Mouse (Mus musculus) bone marrow macrophage, adult 2 months (primary cell): Measurements from ENCODE around the gene Kcnk10. TPM values are rescaled to one million over a fixed set of nuclear protein-coding genes. Genes with fewer than 3 reads are reported as not detected.
A peak's percentile ranks its signal among the peaks of the same experiment; 100 is the strongest.

ENCODE experiments used
- H3K27ac ChIP-seq: 2 replicates; pipeline ENCODE4 v1.5.1; 2012; ENCODE audit warnings: low read depth, low read length; ENCODE audit not compliant: insufficient read depth
- H3K4me1 ChIP-seq: 2 replicates; pipeline ENCODE4 v1.6.1; 2012; ENCODE audit warnings: low read length; ENCODE audit not compliant: control insufficient read depth, insufficient read depth
- H3K4me3 ChIP-seq: 2 replicates; pipeline ENCODE4 v1.5.1; 2012; ENCODE audit warnings: mild to moderate bottlenecking, low read length, moderate library complexity; ENCODE audit not compliant: insufficient read depth
- CTCF ChIP-seq: IDR thresholded peaks from 2 replicates; pipeline ENCODE4 v1.5.1; 2012; ENCODE audit warnings: low read depth, mild to moderate bottlenecking, low read length, moderate library complexity
- POLR2A ChIP-seq: IDR thresholded peaks from 2 replicates; pipeline ENCODE4 v1.6.1; 2012; ENCODE audit warnings: mild to moderate bottlenecking, low read depth, low read length, borderline replicate concordance
- polyA plus RNA-seq: library from polyadenylated mRNA; stranded (reverse); fragments of >200 nt; gene quantifications from 2 replicates; pipeline ENCODE4 v1.2.4, GENCODE M21; 2012; ENCODE audit not compliant: missing spikeins, insufficient read depth, insufficient read length

The Kcnk10 gene
- polyA plus RNA-seq, 1 experiment: not detected

GRCm38 (mm10) chr12:98467793-98468192 lies 110.3 kb downstream of the Kcnk10 start:
- TF ChIP-seq CTCF: no peak
- no peak overlapping the region for H3K4me3 ChIP-seq
- H3K4me1 ChIP-seq: no peaks in the 10 kb centered on the region
- H3K27ac ChIP-seq: no peak overlapping the region

- H3K27ac ChIP-seq: no peak overlapping the region
- no peak overlapping the region for H3K4me3 ChIP-seq
- TF ChIP-seq POLR2A (no peak), CTCF (peak; percentile 70; the same call in 1 of the 2 replicates)
- no peaks in the 10 kb centered on the region for H3K4me1 ChIP-seq
These were observed 118.2 kb downstream of the Kcnk10 start for GRCm38 (mm10) chr12:98459889-98460288.

GRCm38 (mm10) chr12:98458944-98459343 lies 119.2 kb downstream of the Kcnk10 start:
- no peaks in the 10 kb centered on the region for H3K4me1 ChIP-seq
- no peak overlapping the region for H3K4me3 ChIP-seq
- TF ChIP-seq POLR2A (no peak), CTCF (no peak)
- no peak overlapping the region for H3K27ac ChIP-seq

- TF ChIP-seq POLR2A (no peak), CTCF (no peak)
- no peak overlapping the region for H3K4me3 ChIP-seq
- no peak overlapping the region for H3K27ac ChIP-seq
- no peaks in the 10 kb centered on the region for H3K4me1 ChIP-seq
These were observed 119.6 kb downstream of the Kcnk10 start for GRCm38 (mm10) chr12:98458516-98458915.

GRCm38 (mm10) chr12:98453161-98453560 lies 124.9 kb downstream of the Kcnk10 start:
- no peak for TF ChIP-seq CTCF
- Histone ChIP-seq H3K4me1 (no peaks in the 10 kb centered on the region), H3K27ac (no peak overlapping the region), H3K4me3 (no peak overlapping the region)

GRCm38 (mm10) chr12:98452646-98453045 lies 125.5 kb downstream of the Kcnk10 start:
- Histone ChIP-seq H3K4me1 (no peaks in the 10 kb centered on the region), H3K27ac (no peak overlapping the region), H3K4me3 (no peak overlapping the region)
- TF ChIP-seq POLR2A: no peak
- no peak for TF ChIP-seq CTCF

GRCm38 (mm10) chr12:98445637-98446036 lies 132.5 kb downstream of the Kcnk10 start:
- no peak overlapping the region for H3K27ac ChIP-seq

GRCm38 (mm10) chr12:98444860-98445259 lies 133.2 kb downstream of the Kcnk10 start:
- no peak for TF ChIP-seq POLR2A
- no peak for TF ChIP-seq CTCF
- Histone ChIP-seq H3K27ac (no peak overlapping the region), H3K4me1 (no peaks in the 10 kb centered on the region), H3K4me3 (no peak overlapping the region)

More at GRCm38 (mm10) chr12:98445637-98446036, 132.5 kb downstream of the Kcnk10 start:
- Histone ChIP-seq H3K4me3 (no peak overlapping the region), H3K4me1 (no peaks in the 10 kb centered on the region)
- TF ChIP-seq CTCF: no peak
- no peak for TF ChIP-seq POLR2A

- no peak for TF ChIP-seq CTCF
- no peak for TF ChIP-seq POLR2A
- no peak overlapping the region for H3K27ac ChIP-seq
- no peaks in the 10 kb centered on the region for H3K4me1 ChIP-seq
- H3K4me3 ChIP-seq: no peak overlapping the region
These were observed 134.4 kb downstream of the Kcnk10 start for GRCm38 (mm10) chr12:98443754-98444153.

GRCm38 (mm10) chr12:98438080-98438479 lies 140.0 kb downstream of the Kcnk10 start:
- Histone ChIP-seq H3K27ac (no peak overlapping the region), H3K4me3 (no peak overlapping the region), H3K4me1 (no peaks in the 10 kb centered on the region)
- no peak for TF ChIP-seq CTCF
- no peak for TF ChIP-seq POLR2A

- no peak overlapping the region for H3K27ac ChIP-seq
- H3K4me1 ChIP-seq: no peaks in the 10 kb centered on the region
- no peak overlapping the region for H3K4me3 ChIP-seq
- TF ChIP-seq CTCF (no peak), POLR2A (no peak)
These were observed 147.4 kb downstream of the Kcnk10 start for GRCm38 (mm10) chr12:98430683-98431082.
